Mouse (Mus musculus) heart, embryonic 14.5 days (tissue): ENCODE results near the gene Eef1e1. TPM values are rescaled to one million over a fixed set of nuclear protein-coding genes. Genes with fewer than 3 reads are reported as not detected.

Experiments used
- ATAC-seq: fragments of 200-750 bp; cut with Nextera tagmentation; 2 replicates; pipeline ENCODE4 v1.8.0; 2017; ENCODE audit warnings: low read depth, moderate TSS enrichment; ENCODE audit not compliant: insufficient number of reproducible peaks, insufficient read depth, low FRiP score
- H3K27ac ChIP-seq, 2 experiments: fragments of 200-500 bp in 1 of 2; fragments of 300-500 bp in 1 of 2; sonication (generic) in 1 of 2; replicated peaks in 1 of 2; 2 replicates each; pipeline ENCODE4 v1.5.1; 2012 to 2014; ENCODE audit warnings: low read depth in 2 of 2, low read length in 2 of 2, control low read depth in 1 of 2, mild to moderate bottlenecking in 1 of 2, mixed read lengths in 1 of 2; ENCODE audit not compliant: control insufficient read depth in 1 of 2, insufficient read depth in 1 of 2
- H3K27me3 ChIP-seq: fragments of 300-500 bp; sonication (generic); 2 replicates; pipeline ENCODE4 v1.6.1; 2014; ENCODE audit warnings: mild to moderate bottlenecking, low read length, control low read depth; ENCODE audit not compliant: control insufficient read depth, insufficient read depth
- H3K36me3 ChIP-seq: fragments of 300-500 bp; sonication (generic); 2 replicates; pipeline ENCODE4 v1.6.1; 2014; ENCODE audit warnings: mild to moderate bottlenecking, control low read depth, low read length, mixed read lengths; ENCODE audit not compliant: control insufficient read depth, insufficient read depth
- H3K4me1 ChIP-seq, 2 experiments: fragments of 200-500 bp in 1 of 2; fragments of 300-500 bp in 1 of 2; sonication (generic) in 1 of 2; 2 replicates each; pipeline ENCODE4 v1.6.1; 2012 to 2014; ENCODE audit warnings: low read length in 2 of 2, control low read depth in 1 of 2, mixed read lengths in 1 of 2; ENCODE audit not compliant: control insufficient read depth in 2 of 2, insufficient read depth in 2 of 2
- H3K4me2 ChIP-seq: fragments of 300-500 bp; sonication (generic); 2 replicates; pipeline ENCODE4 v1.6.1; 2014; ENCODE audit warnings: mild to moderate bottlenecking, low read length
- H3K4me3 ChIP-seq, 2 experiments: fragments of 200-500 bp in 1 of 2; fragments of 300-500 bp in 1 of 2; sonication (generic) in 1 of 2; 2 replicates each; pipeline ENCODE4 v1.5.1; 2012 to 2014; ENCODE audit warnings: low read length in 2 of 2, mild to moderate bottlenecking in 2 of 2, control low read depth in 1 of 2, low read depth in 1 of 2, moderate library complexity in 1 of 2; ENCODE audit not compliant: control insufficient read depth in 1 of 2, insufficient read depth in 1 of 2
- H3K9ac ChIP-seq: fragments of 300-500 bp; sonication (generic); 2 replicates; pipeline ENCODE4 v1.6.1; 2014; ENCODE audit warnings: mild to moderate bottlenecking, low read length
- H3K9me3 ChIP-seq: fragments of 300-500 bp; sonication (generic); 2 replicates; pipeline ENCODE4 v1.6.1; 2016; ENCODE audit warnings: low read length, control low read depth; ENCODE audit not compliant: control insufficient read depth
- WGBS: fragments of 180-500 bp; shearing (Covaris S2); extraction: QIAGEN DNeasy Blood & Tissue Kit; methylation state at CpG from one replicate; pipeline ENCODE4 v1.1.7; 2014; 5-methylcytosine and 5-hydroxymethylcytosine counted together
- polyA plus RNA-seq: library from polyadenylated mRNA; unstranded; fragments of >200 nt; fragmentation: Nextera tagmentation; extraction: Ambion mirVana; gene quantifications from 2 replicates; pipeline ENCODE4 v1.2.1, GENCODE M21; 2014

Eef1e1 gene
- polyA plus RNA-seq, 1 experiment from 2014 or later, result 38.4 TPM

GRCm38 (mm10) chr13:38634800-38635269, 24.0 kb downstream of the Eef1e1 start, which contains the start of gene Bloc1s5:
TSS of gene Bloc1s5 (minus strand) at chr13:38635109.
- under 1% methylated on average over 39 of the region's 44 CpGs for WGBS

GRCm38 (mm10) chr13:38634256-38634799, 24.5 kb downstream of the Eef1e1 start:
- Histone ChIP-seq H3K4me3 (peak overlapping the region; percentile 64 to 92), H3K27ac (peak overlapping the region; percentile 69 to 75), H3K4me1 (0 out of 4 replicates have a peak, but pooled peaks cover 0 to 2% of the 10 kb centered on the region in 2 experiments), H3K4me2 (peak overlapping the region; percentile 70), H3K9me3 (no peaks in the 10 kb centered on the region), H3K9ac (peak overlapping the region; percentile 78), H3K27me3 (no peaks in the 10 kb centered on the region), H3K36me3 (peaks cover 9% of the 10 kb centered on the region)
- ATAC-seq, result peak; percentile 62; the same call in 1 of the 2 replicates
- under 1% methylated on average over 19 of the region's 19 CpGs for WGBS

More at GRCm38 (mm10) chr13:38634800-38635269, 24.0 kb downstream of the Eef1e1 start, which contains the start of gene Bloc1s5:
- peaks cover 7% of the 10 kb centered on the region; the same call in 1 of the 2 replicates for H3K36me3 ChIP-seq
- H3K9ac ChIP-seq, result peak within 1 kb of the TSS; percentile 78
- peak within 1 kb of the TSS; percentile 69 to 75 for H3K27ac ChIP-seq
- H3K9me3 ChIP-seq, result no peaks in the 10 kb centered on the region
- H3K27me3 ChIP-seq, result no peaks in the 10 kb centered on the region
- H3K4me2 ChIP-seq, result peak within 1 kb of the TSS; percentile 70
- ATAC-seq, result peak; percentile 93
- 0 out of 4 replicates have a peak, but pooled peaks cover 0 to 2% of the 10 kb centered on the region in 2 experiments for H3K4me1 ChIP-seq
- peak within 1 kb of the TSS; percentile 64 to 92 for H3K4me3 ChIP-seq

- Histone ChIP-seq H3K9me3 (no peaks in the 10 kb centered on the region), H3K4me3 (no peak overlapping the region), H3K9ac (no peak overlapping the region), H3K4me2 (peak overlapping the region; percentile 70), H3K4me1 (0 out of 4 replicates have a peak, but pooled peaks cover 0 to 2% of the 10 kb centered on the region in 2 experiments), H3K27me3 (no peaks in the 10 kb centered on the region), H3K36me3 (peaks cover 16% of the 10 kb centered on the region), H3K27ac (no peak overlapping the region)
- no peak for ATAC-seq
- 91% methylated on average over 6 of the region's 6 CpGs for WGBS
Measured at GRCm38 (mm10) chr13:38633287-38634000, 25.4 kb downstream of the Eef1e1 start.

- WGBS, result 62% methylated on average over 6 of the region's 6 CpGs
- no peak overlapping the region for H3K27ac ChIP-seq
- H3K4me3 ChIP-seq, result no peak overlapping the region
- H3K27me3 ChIP-seq, result no peaks in the 10 kb centered on the region
- 0 out of 4 replicates have a peak, but pooled peaks cover 0 to 2% of the 10 kb centered on the region in 2 experiments for H3K4me1 ChIP-seq
- H3K36me3 ChIP-seq, result peaks cover 16% of the 10 kb centered on the region
- H3K9me3 ChIP-seq, result no peaks in the 10 kb centered on the region
- no peak overlapping the region for H3K9ac ChIP-seq
- no peak overlapping the region for H3K4me2 ChIP-seq
- no peak for ATAC-seq
Measured at GRCm38 (mm10) chr13:38632556-38632955, 26.3 kb downstream of the Eef1e1 start.

- no peak; the same call in 1 of the 2 replicates for ATAC-seq
- no peak overlapping the region for H3K27ac ChIP-seq
Measured at GRCm38 (mm10) chr13:38626229-38626525, 32.7 kb downstream of the Eef1e1 start.

GRCm38 (mm10) chr13:38625492-38626228, 33.2 kb downstream of the Eef1e1 start:
- peaks cover 25% of the 10 kb centered on the region for H3K36me3 ChIP-seq
- no peaks in the 10 kb centered on the region for H3K27me3 ChIP-seq
- H3K9ac ChIP-seq, result 0 out of 2 replicates have a peak overlapping the region, but pooled peaks have one; percentile 4
- H3K9me3 ChIP-seq, result no peaks in the 10 kb centered on the region
- ATAC-seq, result no peak
- no peak overlapping the region for H3K4me3 ChIP-seq
- whole genome bisulfite sequencing, result 22% methylated on average over 5 of the region's 5 CpGs
- peaks cover 2 to 9% of the 10 kb centered on the region in 2 experiments; a peak in 3 of 4 replicates for H3K4me1 ChIP-seq
- no peak overlapping the region for H3K4me2 ChIP-seq
- H3K27ac ChIP-seq, result peak overlapping the region; percentile 21; a peak in 3 of 4 replicates

More at GRCm38 (mm10) chr13:38626229-38626525, 32.7 kb downstream of the Eef1e1 start:
- peaks cover 25% of the 10 kb centered on the region for H3K36me3 ChIP-seq
- no peaks in the 10 kb centered on the region for H3K27me3 ChIP-seq
- 29% methylated on average over 6 of the region's 6 CpGs for WGBS
- H3K4me2 ChIP-seq, result no peak overlapping the region
- no peaks in the 10 kb centered on the region for H3K9me3 ChIP-seq
- H3K9ac ChIP-seq, result no peak overlapping the region
- peaks cover 2 to 9% of the 10 kb centered on the region in 2 experiments; a peak in 3 of 4 replicates for H3K4me1 ChIP-seq
- no peak overlapping the region for H3K4me3 ChIP-seq

GRCm38 (mm10) chr13:38624292-38624902, 34.5 kb downstream of the Eef1e1 start:
- Histone ChIP-seq H3K4me1 (peaks cover 2 to 9% of the 10 kb centered on the region in 2 experiments; a peak in 3 of 4 replicates), H3K9me3 (no peaks in the 10 kb centered on the region), H3K27me3 (no peaks in the 10 kb centered on the region), H3K36me3 (peaks cover 17% of the 10 kb centered on the region), H3K4me3 (no peak overlapping the region), H3K27ac (no peak overlapping the region), H3K9ac (no peak overlapping the region), H3K4me2 (no peak overlapping the region)
- no peak for ATAC-seq
- 71% methylated on average over 8 of the region's 8 CpGs for WGBS
